ENCODE assay signal across 8 mouse cellular contexts in genomic region chr14:105328397-105329302, GRCm38 (mm10).
DNase-seq lines count a peak whose midpoint lies in the region; ATAC-seq and TF ChIP-seq lines count a peak whose summit lies in the region.

No protein-coding gene starts in this region.

- ATAC-seq in embryonic facial prominence, embryonic 14.5 days (ENCODE audit: low read depth): peak; percentile 94
- ATAC-seq in megakaryocyte-erythroid progenitor cell, adult 5-6 weeks (replicated peaks; ENCODE audit: low FRiP score, low TSS enrichment, poor library complexity, severe bottlenecking): peak; percentile 64

- peak; percentile 68 for TF ChIP-seq POLR2A in heart, adult 2 months (IDR thresholded peaks at IDR 0.05; ENCODE audit: insufficient read depth, low read depth, low read length)

- no peaks in the 10 kb centered on the region for H3K9me3 ChIP-seq in embryonic facial prominence, embryonic 14.5 days (ENCODE audit: control insufficient read depth, low read length)

- no peaks in the 10 kb centered on the region for H3K27me3 ChIP-seq in embryonic facial prominence, embryonic 14.5 days (replicated peaks; ENCODE audit: control insufficient read depth, insufficient read depth, low read length)
- no peaks in the 10 kb centered on the region for H3K27me3 ChIP-seq in heart, adult 2 months (ENCODE audit: control insufficient read depth, insufficient read depth, low read length)

- peak; percentile 5 to 18 for DNase-seq in spleen, postnatal 10 days (ENCODE audit: low spot score in 2 of 2)
- no peak for DNase-seq in spleen, adult 12 weeks (ENCODE audit: low spot score)
- DNase-seq in embryonic facial prominence, embryonic 14.5 days (ENCODE audit: low spot score): peak; percentile 96
- DNase-seq in heart, adult 2 months: peak; percentile 79 to 88
- peak; percentile 64 for DNase-seq in kidney, adult 18-20 months
- DNase-seq in left cerebral cortex, postnatal 36 days (ENCODE audit: low spot score in 2 of 2): peak; percentile 70 to 71
- peak; percentile 59 for DNase-seq in right cerebral cortex, postnatal 4 days

- intact Hi-C loops in heart, adult 2 months (cut with DNase I): loop anchor here (5.0 kb wide), 1 partner anchor 569 kb away; the partner anchor contains the start of gene Spry2
- intact Hi-C loops in left cerebral cortex, postnatal 36 days (cut with DNase I): no loop called here

- H3K4me2 ChIP-seq in embryonic facial prominence, embryonic 14.5 days (ENCODE audit: low read depth, low read length): peak overlapping the region; percentile 56

- peak overlapping the region; percentile 33 for H3K4me3 ChIP-seq in embryonic facial prominence, embryonic 14.5 days (ENCODE audit: low read depth, low read length)
- H3K4me3 ChIP-seq in heart, adult 2 months: peak overlapping the region; percentile 55

- no peaks in the 10 kb centered on the region for H3K36me3 ChIP-seq in embryonic facial prominence, embryonic 14.5 days (ENCODE audit: control insufficient read depth, insufficient read depth, low read length)
- H3K36me3 ChIP-seq in heart, adult 2 months (ENCODE audit: control insufficient read depth, insufficient read depth, low read length): no peaks in the 10 kb centered on the region

- 5% methylated on average over 13 of the region's 13 CpGs for WGBS in embryonic facial prominence, embryonic 14.5 days
- WGBS in heart, adult 2 months: 1% methylated on average over 13 of the region's 13 CpGs

- no peak for TF ChIP-seq CTCF in heart, adult 2 months (IDR thresholded peaks at IDR 0.05)

- peak overlapping the region; percentile 90 for H3K27ac ChIP-seq in embryonic facial prominence, embryonic 14.5 days (replicated peaks; ENCODE audit: low read depth, low read length)
- peak overlapping the region; percentile 88 for H3K27ac ChIP-seq in heart, adult 2 months

- H3K4me1 ChIP-seq in embryonic facial prominence, embryonic 14.5 days (ENCODE audit: control insufficient read depth, insufficient read depth, low read length): peaks cover 15% of the 10 kb centered on the region
- peaks cover 3% of the 10 kb centered on the region for H3K4me1 ChIP-seq in heart, adult 2 months (ENCODE audit: control insufficient read depth, insufficient read depth, low read length)

- H3K9ac ChIP-seq in embryonic facial prominence, embryonic 14.5 days (ENCODE audit: low read depth, low read length): peak overlapping the region; percentile 53
- peak overlapping the region; percentile 81 for H3K9ac ChIP-seq in heart, adult 2 months (ENCODE audit: low read depth, low read length)

- peak; percentile 96 for TF ChIP-seq EP300 in heart, adult 2 months (IDR thresholded peaks at IDR 0.05; ENCODE audit: insufficient read depth, low read depth, low read length)

- H3K79me2 ChIP-seq in heart, adult 2 months (replicated peaks; ENCODE audit: control insufficient read depth, insufficient read depth, low read length): no peaks in the 10 kb centered on the region
